Mouse (Mus musculus): Measurements from ENCODE around the gene Ankrd40.
A peak's percentile ranks its signal among the peaks of the same experiment; 100 is the strongest.

- no peak for TF ChIP-seq CTCF (IDR thresholded peaks at IDR 0.05; ENCODE audit: control insufficient read depth, insufficient read depth, low read length)
- 0 out of 2 replicates have a peak, but pooled peaks have one; percentile 8 for TF ChIP-seq POLR2A (IDR thresholded peaks at IDR 0.05; ENCODE audit: borderline replicate concordance, control insufficient read depth, low read depth, low read length)
These were observed 6.6 kb upstream of the Ankrd40 start for GRCm38 (mm10) chr11:94320969-94321930.

All from bone marrow, adult 2 months (tissue).